Mouse (Mus musculus) erythroblast, embryonic 14.5 days (primary cell): ENCODE data around the gene Sphk1. TPM values are rescaled to one million over a fixed set of nuclear protein-coding genes. Genes with fewer than 3 reads are reported as not detected.

Source experiments
- H3K27me3 ChIP-seq: 2 replicates; pipeline ENCODE4 v1.6.1; 2012; ENCODE audit warnings: inconsistent platforms; ENCODE audit not compliant: control insufficient read depth
- H3K36me3 ChIP-seq: 2 replicates; pipeline ENCODE4 v1.6.1; 2012; ENCODE audit warnings: mild to moderate bottlenecking, inconsistent platforms; ENCODE audit not compliant: control insufficient read depth
- H3K4me1 ChIP-seq: 2 replicates; pipeline ENCODE4 v1.6.1; 2012; ENCODE audit warnings: inconsistent platforms; ENCODE audit not compliant: control insufficient read depth
- H3K4me3 ChIP-seq: replicated peaks from 2 replicates; pipeline ENCODE3; 2012; ENCODE audit warnings: moderate library complexity, mild to moderate bottlenecking, inconsistent platforms
- H3K9me3 ChIP-seq: 2 replicates; pipeline ENCODE4 v1.6.1; 2012; ENCODE audit warnings: low read length, inconsistent platforms, mixed read lengths; ENCODE audit not compliant: control insufficient read depth
- GATA1 ChIP-seq: IDR thresholded peaks from 2 replicates; pipeline ENCODE4 v1.6.1; 2012; ENCODE audit warnings: low read length, inconsistent platforms, mixed read lengths
- TAL1 ChIP-seq: IDR thresholded peaks from 3 replicates; pipeline ENCODE4 v1.6.1; 2012; ENCODE audit warnings: low read length, inconsistent platforms, mixed read lengths
- polyA plus RNA-seq: library from polyadenylated mRNA; stranded (reverse); fragments of >175 nt; gene quantifications from 2 replicates; pipeline ENCODE4 v1.2.3, GENCODE M21; 2012

Sphk1 gene
- polyA plus RNA-seq, 1 experiment, result 13.6 TPM

GRCm38 (mm10) chr11:116518482-116518881, 12.2 kb upstream of the Sphk1 start:
- TF ChIP-seq TAL1 (no peak), GATA1 (no peak)
- Histone ChIP-seq H3K4me3 (no peak overlapping the region), H3K4me1 (peaks cover 21% of the 10 kb centered on the region), H3K9me3 (no peaks in the 10 kb centered on the region), H3K36me3 (no peaks in the 10 kb centered on the region), H3K27me3 (peaks cover 44% of the 10 kb centered on the region)

- H3K4me3 ChIP-seq, result no peak overlapping the region
- H3K36me3 ChIP-seq, result no peaks in the 10 kb centered on the region
- TF ChIP-seq TAL1, result no peak
- no peak for TF ChIP-seq GATA1
- peaks cover 45% of the 10 kb centered on the region for H3K27me3 ChIP-seq
- H3K9me3 ChIP-seq, result no peaks in the 10 kb centered on the region
- peaks cover 17% of the 10 kb centered on the region for H3K4me1 ChIP-seq
These were observed 9.6 kb upstream of the Sphk1 start for GRCm38 (mm10) chr11:116521143-116521542.

GRCm38 (mm10) chr11:116522046-116522445, 8.7 kb upstream of the Sphk1 start:
- Histone ChIP-seq H3K4me1 (peaks cover 17% of the 10 kb centered on the region), H3K9me3 (no peaks in the 10 kb centered on the region), H3K36me3 (no peaks in the 10 kb centered on the region), H3K4me3 (no peak overlapping the region), H3K27me3 (peaks cover 50% of the 10 kb centered on the region)
- TF ChIP-seq GATA1, result no peak
- no peak for TF ChIP-seq TAL1

- H3K9me3 ChIP-seq, result no peaks in the 10 kb centered on the region
- peaks cover 49% of the 10 kb centered on the region for H3K27me3 ChIP-seq
- peaks cover 18% of the 10 kb centered on the region for H3K4me1 ChIP-seq
- no peak overlapping the region for H3K4me3 ChIP-seq
- TF ChIP-seq GATA1 (no peak), TAL1 (no peak)
- H3K36me3 ChIP-seq, result no peaks in the 10 kb centered on the region
These were observed 7.6 kb upstream of the Sphk1 start for GRCm38 (mm10) chr11:116522886-116523698.

GRCm38 (mm10) chr11:116523699-116524189, 7.0 kb upstream of the Sphk1 start:
- Histone ChIP-seq H3K4me3 (no peak overlapping the region), H3K36me3 (peaks cover 3% of the 10 kb centered on the region; the same call in 1 of the 2 replicates), H3K27me3 (peaks cover 44% of the 10 kb centered on the region), H3K9me3 (no peaks in the 10 kb centered on the region), H3K4me1 (peaks cover 23% of the 10 kb centered on the region)
- TF ChIP-seq TAL1 (no peak), GATA1 (no peak)

GRCm38 (mm10) chr11:116528636-116529320, 1.9 kb upstream of the Sphk1 start:
- peaks cover 56% of the 10 kb centered on the region for H3K27me3 ChIP-seq
- TF ChIP-seq TAL1 (no peak), GATA1 (no peak)
- H3K36me3 ChIP-seq, result peaks cover 14% of the 10 kb centered on the region
- H3K9me3 ChIP-seq, result no peaks in the 10 kb centered on the region
- H3K4me1 ChIP-seq, result peaks cover 54% of the 10 kb centered on the region
- no peak overlapping the region for H3K4me3 ChIP-seq

GRCm38 (mm10) chr11:116531371-116532191, 856 bp downstream of the Sphk1 start:
- Histone ChIP-seq H3K4me1 (peaks cover 82% of the 10 kb centered on the region), H3K27me3 (peaks cover 45% of the 10 kb centered on the region), H3K9me3 (no peaks in the 10 kb centered on the region), H3K4me3 (peak overlapping the region; percentile 70), H3K36me3 (peaks cover 36% of the 10 kb centered on the region)
- TF ChIP-seq GATA1 (no peak), TAL1 (no peak)

- Histone ChIP-seq H3K4me1 (peaks cover 89% of the 10 kb centered on the region), H3K4me3 (peak overlapping the region; percentile 70), H3K36me3 (peaks cover 44% of the 10 kb centered on the region), H3K27me3 (peaks cover 42% of the 10 kb centered on the region), H3K9me3 (no peaks in the 10 kb centered on the region)
- TF ChIP-seq TAL1, result no peak
- TF ChIP-seq GATA1, result no peak
These were observed 1.6 kb downstream of the Sphk1 start for GRCm38 (mm10) chr11:116532262-116532809.
